Mouse (Mus musculus) layer of hippocampus, postnatal 25 days (tissue): ENCODE data around the gene Rln3. TPM values are rescaled to one million over a fixed set of nuclear protein-coding genes. Genes with fewer than 3 reads are reported as not detected.
"Not testable (repeated sequence)": the region's sequence is repeated elsewhere in the genome, so short reads cannot be mapped to it uniquely, and the experiment has no call there.

Experiments
- DNase-seq, 2 experiments: peaks; one replicate each; pipeline ENCODE4 v3.0.0; 2022; ENCODE audit warnings: mixed read lengths in 2 of 2, low spot score in 1 of 2; ENCODE audit errors: extremely low spot score in 1 of 2
- total RNA-seq, 2 experiments: library from RNA; stranded (reverse); gene quantifications; 2 replicates each; pipeline ENCODE4 v1.2.3; 2021

Rln3 gene
- total RNA-seq, 2 experiments from 2014 or later, result not detected

GRCm38 (mm10) chr8:84024171-84024570, 20.6 kb downstream of the Rln3 start:
- DNase-seq, result peak in 1 of 2 experiments; percentile 63

- no peak for DNase-seq
Measured at GRCm38 (mm10) chr8:84023631-84024030, 21.2 kb downstream of the Rln3 start.

- DNase-seq, result no peak
Measured at GRCm38 (mm10) chr8:84023085-84023484, 21.7 kb downstream of the Rln3 start.

- no peak for DNase-seq
Measured at GRCm38 (mm10) chr8:84021569-84021968, 23.2 kb downstream of the Rln3 start.

GRCm38 (mm10) chr8:84021096-84021495, 23.7 kb downstream of the Rln3 start, which contains the start of gene Palm3:
Gene Palm3 (plus strand): TSS chr8:84021471.
- DNase-seq, result no peak

- no peak for DNase-seq
Measured at GRCm38 (mm10) chr8:84019738-84020137, 25.1 kb downstream of the Rln3 start.

- DNase-seq, result no peak
Measured at GRCm38 (mm10) chr8:84015833-84016232, 29.0 kb downstream of the Rln3 start.

GRCm38 (mm10) chr8:84012499-84013165, 32.2 kb downstream of the Rln3 start:
- no peak for DNase-seq

- no peak for DNase-seq
Measured at GRCm38 (mm10) chr8:84011705-84012498, 32.9 kb downstream of the Rln3 start, which contains the start of gene 2210011C24Rik. Gene 2210011C24Rik (minus strand): TSS chr8:84012171.

GRCm38 (mm10) chr8:84010625-84011611, 33.9 kb downstream of the Rln3 start:
- DNase-seq, result peak; percentile 55 to 70

- DNase-seq, result peak; percentile 77 to 86
Measured at GRCm38 (mm10) chr8:84009876-84010275, 34.9 kb downstream of the Rln3 start.

GRCm38 (mm10) chr8:84008362-84008761, 36.4 kb downstream of the Rln3 start:
- no peak for DNase-seq

- DNase-seq, result not testable (repeated sequence)
Measured at GRCm38 (mm10) chr8:84005502-84005901, 39.3 kb downstream of the Rln3 start.

- peak; percentile 83 to 90 for DNase-seq
Measured at GRCm38 (mm10) chr8:84004533-84005201, 40.1 kb downstream of the Rln3 start.

GRCm38 (mm10) chr8:84003612-84004246, 41.1 kb downstream of the Rln3 start:
- DNase-seq, result no peak

GRCm38 (mm10) chr8:84002957-84003611, 41.7 kb downstream of the Rln3 start:
- no peak for DNase-seq

- DNase-seq, result no peak
Measured at GRCm38 (mm10) chr8:84001281-84002000, 43.4 kb downstream of the Rln3 start, which contains the start of gene 1700067K01Rik. Gene 1700067K01Rik (plus strand): TSS chr8:84001502.

- DNase-seq, result no peak
Measured at GRCm38 (mm10) chr8:83999825-84000224, 45.0 kb downstream of the Rln3 start.
